Mouse (Mus musculus) ES-E14 (cell line): Measurements from ENCODE around the gene Chd6.

ENCODE experiments used
- CHD2 ChIP-seq: IDR thresholded peaks from 2 replicates; pipeline ENCODE4 v1.6.1; 2014; ENCODE audit warnings: mild to moderate bottlenecking, low read depth, low read length, inconsistent platforms
- HCFC1 ChIP-seq: IDR thresholded peaks from 2 replicates; pipeline ENCODE4 v1.6.1; 2012; ENCODE audit warnings: low read length, inconsistent platforms, borderline replicate concordance; ENCODE audit not compliant: insufficient read depth
- MAFK ChIP-seq: IDR thresholded peaks from 2 replicates; pipeline ENCODE4 v1.6.1; 2014; ENCODE audit warnings: mild to moderate bottlenecking, low read depth, low read length, inconsistent platforms; ENCODE audit not compliant: insufficient read depth

DNA sequence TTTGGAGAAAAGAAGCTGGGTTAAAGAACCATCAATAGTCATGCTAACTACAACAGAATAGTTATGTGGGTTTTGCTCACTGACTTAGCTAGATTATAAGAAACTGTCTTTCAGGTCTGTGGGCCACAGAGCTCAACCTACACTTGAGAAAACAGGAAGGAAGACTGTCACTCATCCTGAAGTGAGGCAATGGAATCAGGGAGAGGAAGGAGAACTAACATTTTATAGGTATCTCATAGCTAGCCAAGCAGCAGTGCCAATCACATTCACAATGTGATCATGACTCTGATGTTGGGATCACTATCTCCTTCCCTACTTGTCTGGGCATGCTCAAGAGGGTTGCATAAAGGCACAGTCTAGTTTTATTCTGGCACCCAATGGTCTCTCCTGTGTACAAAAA is 121.4 kb downstream of the Chd6 start:
- TF ChIP-seq CHD2 (no peak), MAFK (no peak), HCFC1 (no peak)
